Mouse (Mus musculus): ENCODE data around the gene Gpr84. TPM values are rescaled to one million over a fixed set of nuclear protein-coding genes. Genes with fewer than 3 reads are reported as not detected.

Gene Gpr84
- polyA plus RNA-seq, 1 experiment, result 0.04 TPM

- no peak for TF ChIP-seq GATA1 (IDR thresholded peaks at IDR 0.05; ENCODE audit: low read length)
Measured at GRCm38 (mm10) chr15:103285778-103286417, 24.5 kb downstream of the Gpr84 start.

- TF ChIP-seq GATA1 (IDR thresholded peaks at IDR 0.05; ENCODE audit: low read length), result no peak
Measured at GRCm38 (mm10) chr15:103284647-103285046, 25.8 kb downstream of the Gpr84 start.

- TF ChIP-seq GATA1 (IDR thresholded peaks at IDR 0.05; ENCODE audit: low read length), result no peak
Measured at GRCm38 (mm10) chr15:103284066-103284465, 26.3 kb downstream of the Gpr84 start.

GRCm38 (mm10) chr15:103281465-103282205, 28.8 kb downstream of the Gpr84 start:
- TF ChIP-seq GATA1 (IDR thresholded peaks at IDR 0.05; ENCODE audit: low read length), result no peak

GRCm38 (mm10) chr15:103280817-103281464, 29.5 kb downstream of the Gpr84 start:
- TF ChIP-seq GATA1 (IDR thresholded peaks at IDR 0.05; ENCODE audit: low read length), result no peak

GRCm38 (mm10) chr15:103279750-103280149, 30.7 kb downstream of the Gpr84 start:
- TF ChIP-seq GATA1 (IDR thresholded peaks at IDR 0.05; ENCODE audit: low read length), result no peak

GRCm38 (mm10) chr15:103277949-103278348, 32.5 kb downstream of the Gpr84 start:
- TF ChIP-seq GATA1 (IDR thresholded peaks at IDR 0.05; ENCODE audit: low read length), result no peak

GRCm38 (mm10) chr15:103272419-103273279, 37.8 kb downstream of the Gpr84 start, which contains the start of gene Copz1:
Gene Copz1, plus strand, starts transcription at chr15:103272714.
- no peak for TF ChIP-seq GATA1 (IDR thresholded peaks at IDR 0.05; ENCODE audit: low read length)

- TF ChIP-seq GATA1 (IDR thresholded peaks at IDR 0.05; ENCODE audit: low read length), result no peak
Measured at GRCm38 (mm10) chr15:103268903-103269302, 41.5 kb downstream of the Gpr84 start.

GRCm38 (mm10) chr15:103264794-103265193, 45.6 kb downstream of the Gpr84 start:
- TF ChIP-seq GATA1 (IDR thresholded peaks at IDR 0.05; ENCODE audit: low read length), result no peak

- no peak for TF ChIP-seq GATA1 (IDR thresholded peaks at IDR 0.05; ENCODE audit: low read length)
Measured at GRCm38 (mm10) chr15:103259989-103260388, 50.4 kb downstream of the Gpr84 start.

GRCm38 (mm10) chr15:103259162-103259561, 51.2 kb downstream of the Gpr84 start:
- no peak for TF ChIP-seq GATA1 (IDR thresholded peaks at IDR 0.05; ENCODE audit: low read length)

Other genes starting within 250 kb of the Gpr84 start
- gene Smug1, start 143.5 kb downstream of the Gpr84 start, polyA plus RNA-seq (2012), result 5.6 and 6.0 TPM in 2 replicates
- gene Cbx5, start 70.8 kb downstream of the Gpr84 start, polyA plus RNA-seq (2012), result 3.1 and 4.0 TPM in 2 replicates
- 83.3 and 173 TPM in 2 replicates for gene Hnrnpa1, start 70.2 kb downstream of the Gpr84 start, polyA plus RNA-seq (2012)
- 147 and 163 TPM in 2 replicates for gene Nfe2, start 52.2 kb downstream of the Gpr84 start, polyA plus RNA-seq (2012)
- 80.1 and 98.2 TPM in 2 replicates for gene Copz1, start 37.9 kb downstream of the Gpr84 start, polyA plus RNA-seq (2012)
- gene Zfp385a, start 29.5 kb upstream of the Gpr84 start, polyA plus RNA-seq (2012), result 557 and 673 TPM in 2 replicates
- gene Itga5, start 56.2 kb upstream of the Gpr84 start, polyA plus RNA-seq (2012), result not detected in 2 replicates
- not detected in 2 replicates for gene Gtsf1, start 119.9 kb upstream of the Gpr84 start, polyA plus RNA-seq (2012)
- gene Gtsf2, start 137.9 kb upstream of the Gpr84 start, polyA plus RNA-seq (2012), result not detected in 2 replicates
- gene Nckap1l, start 143.2 kb upstream of the Gpr84 start, polyA plus RNA-seq (2012), result 0.79 and 1.1 TPM in 2 replicates
- 0.22 and 0.29 TPM in 2 replicates for gene Pde1b, start 192.4 kb upstream of the Gpr84 start, polyA plus RNA-seq (2012)
- not detected in 2 replicates for gene Ppp1r1a, start 227.4 kb upstream of the Gpr84 start, polyA plus RNA-seq (2012)

Measured in G1E-ER4 (cell line).